Mouse (Mus musculus): ENCODE measurements around the gene Gm11487. TPM values are rescaled to one million over a fixed set of nuclear protein-coding genes. Genes with fewer than 3 reads are reported as not detected.
"Not testable (repeated sequence)": the region's sequence is repeated elsewhere in the genome, so short reads cannot be mapped to it uniquely, and the experiment has no call there.

The Gm11487 gene
- polyA plus RNA-seq (2014; fragmentation: Nextera tagmentation; extraction: Ambion mirVana): not detected in 2 replicates

DNA sequence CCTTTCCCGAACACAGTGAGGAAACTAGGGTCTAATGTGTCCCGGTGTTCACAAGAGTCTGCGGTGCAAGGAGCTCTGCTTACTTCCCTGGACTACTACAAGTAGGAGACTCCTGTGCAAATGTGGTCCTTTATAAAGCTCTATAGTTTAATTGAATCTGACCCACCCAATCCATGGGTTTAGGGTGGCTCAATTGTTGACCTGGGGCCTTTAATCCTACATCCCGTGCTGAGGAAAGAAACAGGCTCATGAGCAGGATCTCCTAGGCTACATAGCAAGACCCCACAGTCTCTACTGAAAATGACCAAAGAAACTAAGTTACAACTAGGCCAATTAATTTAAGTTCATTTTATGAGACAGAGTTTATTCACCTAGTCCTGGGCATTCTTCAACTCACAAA lies at the start of gene Gm11487:
Gene Gm11487 (minus strand): TSS at position 101 of the 400 bp plus-strand sequence.
- not testable (repeated sequence) for H3K9ac ChIP-seq (replicated peaks; ENCODE audit: low read depth, low read length); H3K4me3 ChIP-seq (ENCODE audit: low read depth, low read length); H3K4me2 ChIP-seq (replicated peaks; ENCODE audit: low read depth, low read length); H3K27me3 ChIP-seq (ENCODE audit: control insufficient read depth, insufficient read depth, low read length); H3K4me1 ChIP-seq (ENCODE audit: control insufficient read depth, insufficient read depth, low read length); H3K36me3 ChIP-seq (ENCODE audit: control insufficient read depth, insufficient read depth, low read length); ATAC-seq (ENCODE audit: insufficient number of reproducible peaks, insufficient read depth, low FRiP score, low read depth); H3K27ac ChIP-seq (ENCODE audit: low read length); H3K9me3 ChIP-seq (ENCODE audit: control insufficient read depth, low read depth, low read length)
- WGBS: 91% methylated on average over 4 of the region's 4 CpGs

- Histone ChIP-seq H3K27ac (ENCODE audit: low read length) (no peak overlapping the region), H3K27me3 (ENCODE audit: control insufficient read depth, insufficient read depth, low read length) (no peaks in the 10 kb centered on the region), H3K36me3 (ENCODE audit: control insufficient read depth, insufficient read depth, low read length) (no peaks in the 10 kb centered on the region), H3K4me1 (ENCODE audit: control insufficient read depth, insufficient read depth, low read length) (no peaks in the 10 kb centered on the region), H3K9ac (replicated peaks; ENCODE audit: low read depth, low read length) (no peak overlapping the region), H3K9me3 (ENCODE audit: control insufficient read depth, low read depth, low read length) (no peaks in the 10 kb centered on the region), H3K4me3 (ENCODE audit: low read depth, low read length) (no peak overlapping the region), H3K4me2 (replicated peaks; ENCODE audit: low read depth, low read length) (no peak overlapping the region)
- ATAC-seq (ENCODE audit: insufficient number of reproducible peaks, insufficient read depth, low FRiP score, low read depth): no peak
- 58% methylated on average over 7 of the region's 7 CpGs for WGBS
Observed at GRCm38 (mm10) chr4:73444715-73445114, 39.8 kb upstream of the Gm11487 start.

- Histone ChIP-seq H3K36me3 (ENCODE audit: control insufficient read depth, insufficient read depth, low read length) (no peaks in the 10 kb centered on the region), H3K9me3 (ENCODE audit: control insufficient read depth, low read depth, low read length) (no peaks in the 10 kb centered on the region), H3K27me3 (ENCODE audit: control insufficient read depth, insufficient read depth, low read length) (no peaks in the 10 kb centered on the region), H3K27ac (ENCODE audit: low read length) (no peak overlapping the region), H3K4me1 (ENCODE audit: control insufficient read depth, insufficient read depth, low read length) (no peaks in the 10 kb centered on the region), H3K9ac (replicated peaks; ENCODE audit: low read depth, low read length) (no peak overlapping the region), H3K4me3 (ENCODE audit: low read depth, low read length) (no peak overlapping the region), H3K4me2 (replicated peaks; ENCODE audit: low read depth, low read length) (no peak overlapping the region)
- 42% methylated on average over 1 of the region's 1 CpGs for WGBS
- no peak for ATAC-seq (ENCODE audit: insufficient number of reproducible peaks, insufficient read depth, low FRiP score, low read depth)
Observed at GRCm38 (mm10) chr4:73442568-73442967, 37.7 kb upstream of the Gm11487 start.

DNA sequence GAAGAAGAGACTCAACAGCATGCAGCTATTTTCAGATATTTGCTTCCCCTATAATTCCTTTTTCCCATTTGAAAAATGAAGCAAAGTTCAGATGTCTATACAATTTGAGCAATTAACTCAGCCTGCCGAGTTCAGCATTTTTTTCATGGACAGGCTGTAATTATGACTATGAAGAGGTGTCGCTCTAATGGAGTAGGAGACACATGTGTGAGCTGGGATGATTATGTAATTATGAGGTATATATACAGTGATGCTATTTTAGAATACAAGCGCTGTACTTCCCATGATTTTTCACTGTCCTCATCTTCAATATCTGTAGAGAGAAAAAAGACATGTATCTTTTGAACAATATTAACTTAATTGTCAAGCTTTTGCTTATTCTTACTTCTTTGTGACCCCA lies 21.0 kb upstream of the Gm11487 start:
- H3K36me3 ChIP-seq (ENCODE audit: control insufficient read depth, insufficient read depth, low read length): no peaks in the 10 kb centered on the region
- ATAC-seq (ENCODE audit: insufficient number of reproducible peaks, insufficient read depth, low FRiP score, low read depth): no peak
- no peaks in the 10 kb centered on the region for H3K9me3 ChIP-seq (ENCODE audit: control insufficient read depth, low read depth, low read length)
- no peaks in the 10 kb centered on the region for H3K4me1 ChIP-seq (ENCODE audit: control insufficient read depth, insufficient read depth, low read length)
- H3K4me2 ChIP-seq (replicated peaks; ENCODE audit: low read depth, low read length): no peak overlapping the region
- no peaks in the 10 kb centered on the region for H3K27me3 ChIP-seq (ENCODE audit: control insufficient read depth, insufficient read depth, low read length)
- no peak overlapping the region for H3K9ac ChIP-seq (replicated peaks; ENCODE audit: low read depth, low read length)
- 79% methylated on average over 3 of the region's 3 CpGs for WGBS
- no peak overlapping the region for H3K4me3 ChIP-seq (ENCODE audit: low read depth, low read length)
- H3K27ac ChIP-seq (ENCODE audit: low read length): no peak overlapping the region

DNA sequence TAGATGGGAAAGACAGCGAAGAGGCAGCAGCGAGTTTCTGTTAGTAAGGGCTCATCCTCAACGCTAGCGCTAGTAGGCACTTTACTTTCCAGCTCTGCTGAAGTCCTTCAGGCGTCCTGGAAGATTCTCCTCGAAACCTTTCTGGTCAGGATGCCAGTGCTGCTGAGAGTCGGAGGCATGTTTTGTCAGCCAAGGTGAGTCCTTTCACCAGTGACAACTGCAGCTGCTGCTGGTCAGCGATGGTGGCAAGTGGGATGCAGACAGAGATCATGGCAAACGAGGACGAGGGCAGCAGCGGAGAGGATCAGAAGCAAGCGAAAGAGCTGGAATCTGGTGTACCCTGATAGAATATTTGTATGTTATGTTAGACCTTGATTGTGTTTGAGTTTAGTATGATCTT lies 18.2 kb upstream of the Gm11487 start:
- Histone ChIP-seq H3K4me3 (ENCODE audit: low read depth, low read length) (no peak overlapping the region), H3K4me1 (ENCODE audit: control insufficient read depth, insufficient read depth, low read length) (no peaks in the 10 kb centered on the region), H3K9ac (replicated peaks; ENCODE audit: low read depth, low read length) (no peak overlapping the region), H3K4me2 (replicated peaks; ENCODE audit: low read depth, low read length) (no peak overlapping the region), H3K27me3 (ENCODE audit: control insufficient read depth, insufficient read depth, low read length) (no peaks in the 10 kb centered on the region), H3K36me3 (ENCODE audit: control insufficient read depth, insufficient read depth, low read length) (no peaks in the 10 kb centered on the region), H3K9me3 (ENCODE audit: control insufficient read depth, low read depth, low read length) (no peaks in the 10 kb centered on the region), H3K27ac (ENCODE audit: low read length) (no peak overlapping the region)
- 93% methylated on average over 12 of the region's 12 CpGs for WGBS
- ATAC-seq (ENCODE audit: insufficient number of reproducible peaks, insufficient read depth, low FRiP score, low read depth): no peak

DNA sequence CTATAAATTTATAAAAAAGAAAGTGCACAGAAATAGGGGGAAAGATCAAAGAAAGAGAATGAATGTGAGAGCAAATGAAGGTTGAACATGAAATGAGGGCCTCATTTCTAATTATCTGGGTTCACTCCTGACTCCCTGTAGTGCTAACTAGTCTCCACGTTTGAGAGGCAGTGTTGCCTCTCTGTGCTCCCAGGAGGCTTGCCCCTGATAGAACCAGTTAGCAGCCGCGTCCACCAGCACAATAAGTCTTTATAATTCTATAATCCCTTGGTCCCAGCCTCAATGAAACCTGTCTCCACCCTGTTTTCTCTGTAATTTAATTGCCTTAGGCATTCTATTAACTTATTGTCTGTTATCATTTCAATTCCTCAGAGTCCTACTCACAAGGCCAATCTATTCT lies 38.3 kb downstream of the Gm11487 start:
- no peak overlapping the region for H3K4me3 ChIP-seq (ENCODE audit: low read depth, low read length)
- H3K9me3 ChIP-seq (ENCODE audit: control insufficient read depth, low read depth, low read length): no peaks in the 10 kb centered on the region
- H3K36me3 ChIP-seq (ENCODE audit: control insufficient read depth, insufficient read depth, low read length): no peaks in the 10 kb centered on the region
- H3K4me2 ChIP-seq (replicated peaks; ENCODE audit: low read depth, low read length): no peak overlapping the region
- 54% methylated on average over 3 of the region's 3 CpGs for WGBS
- ATAC-seq (ENCODE audit: insufficient number of reproducible peaks, insufficient read depth, low FRiP score, low read depth): no peak
- no peaks in the 10 kb centered on the region for H3K27me3 ChIP-seq (ENCODE audit: control insufficient read depth, insufficient read depth, low read length)
- no peak overlapping the region for H3K9ac ChIP-seq (replicated peaks; ENCODE audit: low read depth, low read length)
- H3K4me1 ChIP-seq (ENCODE audit: control insufficient read depth, insufficient read depth, low read length): no peaks in the 10 kb centered on the region
- no peak overlapping the region for H3K27ac ChIP-seq (ENCODE audit: low read length)

Other genes starting within 250 kb of the Gm11487 start
- gene Gm11238, start 202.8 kb upstream of the Gm11487 start, polyA plus RNA-seq (2014; fragmentation: Nextera tagmentation; extraction: Ambion mirVana): not detected in 2 replicates
- not detected in 2 replicates for gene Gm11237, start 217.9 kb upstream of the Gm11487 start, polyA plus RNA-seq (2014; fragmentation: Nextera tagmentation; extraction: Ambion mirVana)
- not detected in 2 replicates for gene Gm11236, start 233.0 kb upstream of the Gm11487 start, polyA plus RNA-seq (2014; fragmentation: Nextera tagmentation; extraction: Ambion mirVana)

Measured in stomach, embryonic 14.5 days (tissue).